Mouse (Mus musculus): ENCODE measurements around the gene Nampt.

GRCm38 (mm10) chr12:32826971-32827370, 7.6 kb downstream of the Nampt start:
- TF ChIP-seq CTCF (IDR thresholded peaks at IDR 0.05; ENCODE audit: low read depth, low read length) (peak; percentile 55), GATA1 (IDR thresholded peaks at IDR 0.05; ENCODE audit: borderline replicate concordance, low read length) (no peak), POLR2AphosphoS5 (IDR thresholded peaks at IDR 0.05; ENCODE audit: insufficient replicate concordance, low read depth, low read length) (no peak), GATA2 (IDR thresholded peaks at IDR 0.05; ENCODE audit: borderline replicate concordance, low read depth, low read length) (no peak)
